Mouse (Mus musculus): ENCODE data around the gene Mup4. TPM values are rescaled to one million over a fixed set of nuclear protein-coding genes. Genes with fewer than 3 reads are reported as not detected.
A peak's percentile ranks its signal among the peaks of the same experiment; 100 is the strongest.
"Not testable (repeated sequence)": the region's sequence is repeated elsewhere in the genome, so short reads cannot be mapped to it uniquely, and the experiment has no call there.

The Mup4 gene
- not detected in 2 replicates for total RNA-seq (2012; rRNA removed)

GRCm38 (mm10) chr4:59960610-59961009, at the start of gene Mup4:
Gene Mup4 (minus strand): TSS chr4:59960710.
- Histone ChIP-seq H3K9ac (ENCODE audit: insufficient read depth, low read depth, low read length, poor library complexity, severe bottlenecking) (no peak within 1 kb of the TSS), H3K36me3 (ENCODE audit: control insufficient read depth, insufficient read depth, low read length, poor library complexity, severe bottlenecking) (no peaks in the 10 kb centered on the region), H3K4me3 (ENCODE audit: insufficient read depth in 1 of 2, low read depth in 1 of 2, low read length in 2 of 2, poor library complexity in 1 of 2, severe bottlenecking in 1 of 2) (no peak within 1 kb of the TSS), H3K27ac (ENCODE audit: insufficient read depth, low read depth, low read length, poor library complexity, severe bottlenecking) (no peak within 1 kb of the TSS), H3K4me1 (ENCODE audit: control insufficient read depth in 2 of 2, insufficient read depth in 2 of 2, low read length in 2 of 2, poor library complexity in 1 of 2) (peaks cover 4 to 16% of the 10 kb centered on the region in 2 experiments; a peak in 3 of 4 replicates), H3K9me3 (ENCODE audit: control insufficient read depth, insufficient read depth, low read depth, low read length) (no peaks in the 10 kb centered on the region)
- in situ Hi-C loops (cut with MboI; ENCODE audit: low sequenced_read_pairs in 2 of 2, unreplicated experiment in 2 of 2), result no loop called here
- DNase-seq (ENCODE audit: low read depth, low spot score), result no peak
- TF ChIP-seq CHD2 (IDR thresholded peaks at IDR 0.05; ENCODE audit: low read depth, low read length), result no peak
- TF ChIP-seq MAFK (IDR thresholded peaks at IDR 0.05; ENCODE audit: insufficient read depth, low read depth, low read length), result no peak
- TF ChIP-seq ZNF384 (IDR thresholded peaks at IDR 0.05; ENCODE audit: low read depth, low read length), result no peak
- TF ChIP-seq HCFC1 (IDR thresholded peaks at IDR 0.05; ENCODE audit: borderline replicate concordance, insufficient read depth, low read length), result no peak

- H3K9me3 ChIP-seq (ENCODE audit: control insufficient read depth, insufficient read depth, low read depth, low read length); H3K4me1 ChIP-seq (ENCODE audit: control insufficient read depth in 2 of 2, insufficient read depth in 2 of 2, low read length in 2 of 2, poor library complexity in 1 of 2); H3K36me3 ChIP-seq (ENCODE audit: control insufficient read depth, insufficient read depth, low read length, poor library complexity, severe bottlenecking); H3K9ac ChIP-seq (ENCODE audit: insufficient read depth, low read depth, low read length, poor library complexity, severe bottlenecking); H3K27ac ChIP-seq (ENCODE audit: insufficient read depth, low read depth, low read length, poor library complexity, severe bottlenecking); in situ Hi-C loops (cut with MboI; ENCODE audit: low sequenced_read_pairs in 2 of 2, unreplicated experiment in 2 of 2); H3K4me3 ChIP-seq (ENCODE audit: insufficient read depth in 1 of 2, low read depth in 1 of 2, low read length in 2 of 2, poor library complexity in 1 of 2, severe bottlenecking in 1 of 2): not testable (repeated sequence)
- peak; percentile 12 for DNase-seq (ENCODE audit: low read depth, low spot score)
Observed at GRCm38 (mm10) chr4:59997894-59998293, 37.4 kb upstream of the Mup4 start.

- peaks cover 4 to 16% of the 10 kb centered on the region in 2 experiments; a peak in 3 of 4 replicates for H3K4me1 ChIP-seq (ENCODE audit: control insufficient read depth in 2 of 2, insufficient read depth in 2 of 2, low read length in 2 of 2, poor library complexity in 1 of 2)
- in situ Hi-C loops (cut with MboI; ENCODE audit: low sequenced_read_pairs in 2 of 2, unreplicated experiment in 2 of 2), result no loop called here
- H3K36me3 ChIP-seq (ENCODE audit: control insufficient read depth, insufficient read depth, low read length, poor library complexity, severe bottlenecking), result no peaks in the 10 kb centered on the region
- peak; percentile 44 for DNase-seq (ENCODE audit: low read depth, low spot score)
- peak within 1 kb of the TSS; percentile 95 for H3K27ac ChIP-seq (ENCODE audit: insufficient read depth, low read depth, low read length, poor library complexity, severe bottlenecking)
- H3K9me3 ChIP-seq (ENCODE audit: control insufficient read depth, insufficient read depth, low read depth, low read length), result no peaks in the 10 kb centered on the region
- TF ChIP-seq ZNF384 (IDR thresholded peaks at IDR 0.05; ENCODE audit: low read depth, low read length) (no peak), MAFK (IDR thresholded peaks at IDR 0.05; ENCODE audit: insufficient read depth, low read depth, low read length) (no peak; the same call in 1 of the 2 replicates), ZC3H11A (IDR thresholded peaks at IDR 0.05; ENCODE audit: borderline replicate concordance, low read depth, low read length) (0 out of 2 replicates have a peak, but pooled peaks have one; percentile 9)
- H3K4me3 ChIP-seq (ENCODE audit: insufficient read depth in 1 of 2, low read depth in 1 of 2, low read length in 2 of 2, poor library complexity in 1 of 2, severe bottlenecking in 1 of 2), result 0 out of 4 replicates have a peak within 1 kb of the TSS, but pooled peaks of 1 of the 2 experiments have one; percentile 34
- H3K9ac ChIP-seq (ENCODE audit: insufficient read depth, low read depth, low read length, poor library complexity, severe bottlenecking), result peak within 1 kb of the TSS; percentile 51; the same call in 1 of the 2 replicates
Observed at GRCm38 (mm10) chr4:59963405-59964344, 3.2 kb upstream of the Mup4 start, which contains the start of gene Mup6. Gene Mup6 (plus strand): TSS chr4:59964294.

- no peaks in the 10 kb centered on the region for H3K36me3 ChIP-seq (ENCODE audit: control insufficient read depth, insufficient read depth, low read length, poor library complexity, severe bottlenecking)
- H3K4me1 ChIP-seq (ENCODE audit: control insufficient read depth in 2 of 2, insufficient read depth in 2 of 2, low read length in 2 of 2, poor library complexity in 1 of 2), result peaks cover 0 to 4% of the 10 kb centered on the region in 2 experiments; a peak in 1 of 4 replicates
- in situ Hi-C loops (cut with MboI; ENCODE audit: low sequenced_read_pairs in 2 of 2, unreplicated experiment in 2 of 2), result loop anchor here in 1 of 2 experiments (10.0 kb wide), 1 partner anchor 67 kb away; no protein-coding TSS in a partner anchor
- H3K27ac ChIP-seq (ENCODE audit: insufficient read depth, low read depth, low read length, poor library complexity, severe bottlenecking), result no peak overlapping the region
- H3K9me3 ChIP-seq (ENCODE audit: control insufficient read depth, insufficient read depth, low read depth, low read length), result no peaks in the 10 kb centered on the region
- no peak overlapping the region for H3K9ac ChIP-seq (ENCODE audit: insufficient read depth, low read depth, low read length, poor library complexity, severe bottlenecking)
- no peak for TF ChIP-seq CHD2 (IDR thresholded peaks at IDR 0.05; ENCODE audit: low read depth, low read length)
- no peak for TF ChIP-seq ZC3H11A (IDR thresholded peaks at IDR 0.05; ENCODE audit: borderline replicate concordance, low read depth, low read length)
- TF ChIP-seq MAFK (IDR thresholded peaks at IDR 0.05; ENCODE audit: insufficient read depth, low read depth, low read length), result no peak
- TF ChIP-seq HCFC1 (IDR thresholded peaks at IDR 0.05; ENCODE audit: borderline replicate concordance, insufficient read depth, low read length), result no peak
- no peak for TF ChIP-seq ZNF384 (IDR thresholded peaks at IDR 0.05; ENCODE audit: low read depth, low read length)
- no peak overlapping the region for H3K4me3 ChIP-seq (ENCODE audit: insufficient read depth in 1 of 2, low read depth in 1 of 2, low read length in 2 of 2, poor library complexity in 1 of 2, severe bottlenecking in 1 of 2)
- no peak for DNase-seq (ENCODE audit: low read depth, low spot score)
Observed at GRCm38 (mm10) chr4:59937543-59937942, 23.0 kb downstream of the Mup4 start.
